Mouse (Mus musculus) urinary bladder, postnatal 25 days (tissue): ENCODE results near the gene Ttf2.

Experiments used
- DNase-seq: peaks from one replicate; pipeline ENCODE4 v3.0.0; 2022; ENCODE audit warnings: low spot score

The Ttf2 gene

GRCm38 (mm10) chr3:100911498-100912213 lies 57.8 kb downstream of the Ttf2 start:
- DNase-seq = no peak

- no peak for DNase-seq
These were observed 58.4 kb downstream of the Ttf2 start for GRCm38 (mm10) chr3:100911026-100911425.

- DNase-seq = no peak
These were observed 58.8 kb downstream of the Ttf2 start for GRCm38 (mm10) chr3:100910621-100911020.

DNA sequence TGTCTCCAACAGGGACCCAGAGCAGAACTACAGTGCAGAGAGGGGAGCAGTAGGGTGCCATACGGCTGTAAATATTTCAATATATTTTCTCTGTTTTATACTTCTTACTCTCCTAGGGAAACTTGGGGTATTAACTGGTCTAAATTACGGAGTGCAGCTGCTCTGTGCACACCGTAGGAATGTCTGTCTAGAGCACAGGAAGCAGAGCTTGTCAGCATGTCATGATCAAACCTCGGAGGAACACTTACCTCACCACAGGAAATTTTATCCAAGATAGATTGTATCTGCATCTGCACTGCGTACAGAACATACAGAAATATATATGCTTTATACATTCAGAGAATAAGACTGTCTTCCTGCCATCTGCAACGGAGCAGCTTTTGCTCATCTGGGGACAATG lies 60.9 kb downstream of the Ttf2 start:
- DNase-seq = no peak

GRCm38 (mm10) chr3:100906916-100907315 lies 62.5 kb downstream of the Ttf2 start:
- DNase-seq = no peak

DNA sequence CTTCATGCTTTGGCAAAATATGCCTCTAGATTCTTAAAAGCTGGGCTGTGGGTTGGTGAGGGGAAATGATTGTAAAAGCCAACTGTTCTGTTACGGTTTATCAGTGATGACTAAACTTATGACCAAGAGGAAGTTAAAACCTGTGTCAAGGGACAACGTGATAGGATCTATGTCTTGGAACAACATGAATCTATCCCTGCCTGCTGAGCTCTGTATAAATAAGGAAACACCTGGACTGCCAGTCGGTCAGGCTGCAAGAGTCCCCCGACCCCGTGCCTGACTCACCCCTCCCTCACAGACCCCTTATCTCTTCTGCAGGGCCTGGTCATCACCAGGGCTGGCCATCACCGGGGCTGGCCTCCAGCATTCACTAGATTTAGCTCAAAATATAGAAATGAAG lies 63.3 kb downstream of the Ttf2 start:
- DNase-seq = no peak

DNA sequence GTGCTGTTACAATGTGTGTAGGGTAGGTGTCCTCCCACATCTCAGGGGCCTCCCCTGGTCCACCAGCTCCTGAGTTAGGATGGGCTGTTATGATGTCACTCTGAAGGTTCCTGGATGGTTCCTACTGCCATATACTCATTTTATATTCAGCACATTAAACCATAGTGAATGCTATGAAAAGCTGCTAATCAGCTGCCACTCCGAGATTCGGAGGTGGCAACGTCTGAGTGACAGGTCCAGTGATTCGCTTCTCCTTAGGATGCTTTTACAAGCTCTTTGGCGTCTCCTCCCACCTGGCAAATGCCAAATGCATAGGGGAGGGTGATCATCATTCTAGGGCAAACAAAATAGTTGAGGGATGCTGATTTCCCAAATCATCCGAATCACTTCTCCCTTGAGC lies 74.0 kb downstream of the Ttf2 start:
- no peak for DNase-seq

GRCm38 (mm10) chr3:100892383-100893335 lies 76.8 kb downstream of the Ttf2 start:
- DNase-seq = no peak

DNA sequence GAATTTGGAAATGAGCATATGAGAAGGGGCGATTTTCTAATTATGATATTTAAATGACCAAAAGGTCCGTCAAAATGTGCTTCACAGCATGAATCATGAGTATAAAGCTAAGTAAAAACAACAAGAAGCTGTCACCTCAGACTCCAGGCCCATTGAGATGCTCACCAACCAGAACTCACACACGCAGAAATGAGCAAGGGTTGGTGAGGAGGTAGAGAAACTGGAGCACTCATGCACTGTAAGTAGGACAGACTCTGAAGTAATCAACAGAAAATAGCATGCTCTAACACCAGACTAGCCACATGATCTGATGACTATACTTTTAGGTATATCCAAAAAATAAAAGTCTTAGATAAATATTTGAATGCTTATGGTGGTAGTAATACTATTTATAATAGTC lies 79.1 kb downstream of the Ttf2 start:
- no peak for DNase-seq

- no peak for DNase-seq
These were observed 80.2 kb downstream of the Ttf2 start for GRCm38 (mm10) chr3:100889234-100889633.
